32 mouse cellular contexts compared by ENCODE assay signal in the genomic region with DNA sequence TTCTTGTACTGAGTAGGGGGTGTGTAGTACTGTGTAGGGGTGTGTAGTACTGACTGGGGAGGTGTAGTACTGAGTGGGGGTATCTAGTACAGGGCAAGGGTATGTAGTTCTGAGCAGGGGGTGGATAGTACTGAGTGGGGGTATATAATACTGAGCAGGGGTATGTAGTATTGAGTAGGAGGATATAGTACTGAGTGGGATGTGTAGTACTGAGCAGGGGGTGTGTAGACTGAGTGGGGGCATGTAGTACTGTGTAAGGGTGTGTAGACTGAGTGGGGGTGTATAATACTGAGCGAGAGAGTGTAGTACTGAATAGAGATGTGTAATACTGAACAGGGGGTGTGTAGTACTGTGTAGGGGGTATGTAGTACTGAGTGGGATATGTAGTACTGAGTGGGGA. TPM values are rescaled to one million over a fixed set of nuclear protein-coding genes. Genes with fewer than 3 reads are reported as not detected.
DNase-seq lines count a peak whose midpoint lies in the region; ATAC-seq lines count a peak whose summit lies in the region.
"Had no signal": no experiment of that assay in that cellular context is flagged by ENCODE, and none has a peak within 500 bp of the region (broad histone marks: within the 10 kb centered on the region; RNA-seq: fewer than 3 reads in every experiment).

No protein-coding gene starts in this region.

- no peak overlapping the region for H3K4me2 ChIP-seq in forebrain, embryonic 11.5 days (ENCODE audit: low read depth, low read length, severe bottlenecking)
- no peak overlapping the region for H3K4me2 ChIP-seq in forebrain, embryonic 15.5 days (replicated peaks)
- no peak overlapping the region for H3K4me2 ChIP-seq in limb, embryonic 11.5 days (ENCODE audit: low read depth, severe bottlenecking)
- no peak overlapping the region for H3K4me2 ChIP-seq in midbrain, embryonic 14.5 days (ENCODE audit: low read length)
- H3K4me2 ChIP-seq in midbrain, embryonic 11.5 days = no peak overlapping the region
- no peak overlapping the region for H3K4me2 ChIP-seq in stomach, embryonic 16.5 days (ENCODE audit: low read depth, low read length)
- H3K4me2 ChIP-seq: heart, embryonic 11.5 days; hindbrain, embryonic 14.5 days; intestine, embryonic 15.5 days; midbrain, embryonic 15.5 days; neural tube, embryonic 12.5 days had no signal

- peak; percentile 39; the same call in 1 of the 2 replicates for ATAC-seq in forebrain, embryonic 11.5 days (replicated peaks; ENCODE audit: low FRiP score)
- no peak for ATAC-seq in forebrain, embryonic 15.5 days (replicated peaks)
- ATAC-seq in limb, embryonic 11.5 days (ENCODE audit: insufficient number of reproducible peaks, low FRiP score, low TSS enrichment, low read depth) = peak; percentile 26; the same call in 1 of the 2 replicates
- 0 out of 2 replicates have a peak, but pooled peaks have one; percentile 4 for ATAC-seq in midbrain, embryonic 14.5 days (ENCODE audit: low FRiP score, low TSS enrichment)
- no peak for ATAC-seq in midbrain, embryonic 11.5 days (ENCODE audit: low FRiP score)
- ATAC-seq in stomach, embryonic 16.5 days (ENCODE audit: insufficient read depth, low FRiP score) = peak; percentile 34; the same call in 1 of the 2 replicates
- ATAC-seq: forebrain, embryonic 14.5 days; intestine, embryonic 15.5 days; midbrain, embryonic 15.5 days; Patski had no signal

- no peaks in the 10 kb centered on the region for H3K27me3 ChIP-seq in forebrain, embryonic 11.5 days (ENCODE audit: control insufficient read depth, insufficient read depth, low read length)
- H3K27me3 ChIP-seq in forebrain, embryonic 15.5 days = no peaks in the 10 kb centered on the region
- H3K27me3 ChIP-seq in limb, embryonic 11.5 days (ENCODE audit: control insufficient read depth, insufficient read depth, low read length) = no peaks in the 10 kb centered on the region
- 0 out of 2 replicates have a peak, but pooled peaks cover 4% of the 10 kb centered on the region for H3K27me3 ChIP-seq in limb, embryonic 10.5 days (ENCODE audit: low read depth, poor library complexity, severe bottlenecking)
- H3K27me3 ChIP-seq in midbrain, embryonic 14.5 days (ENCODE audit: control insufficient read depth, insufficient read depth, low read length) = no peaks in the 10 kb centered on the region
- no peaks in the 10 kb centered on the region for H3K27me3 ChIP-seq in midbrain, embryonic 11.5 days (ENCODE audit: control insufficient read depth, insufficient read depth, low read length)
- H3K27me3 ChIP-seq in stomach, embryonic 16.5 days (ENCODE audit: control insufficient read depth, insufficient read depth, low read length) = no peaks in the 10 kb centered on the region
- H3K27me3 ChIP-seq: intestine, embryonic 15.5 days; midbrain, embryonic 15.5 days; neural tube, embryonic 12.5 days had no signal

- no peaks in the 10 kb centered on the region for H3K4me1 ChIP-seq in forebrain, embryonic 11.5 days (replicated peaks; ENCODE audit: control insufficient read depth, insufficient read depth, low read length)
- H3K4me1 ChIP-seq in forebrain, embryonic 15.5 days = no peaks in the 10 kb centered on the region
- H3K4me1 ChIP-seq in limb, embryonic 11.5 days (ENCODE audit: control insufficient read depth, insufficient read depth, low read length) = no peaks in the 10 kb centered on the region
- no peaks in the 10 kb centered on the region for H3K4me1 ChIP-seq in limb, embryonic 10.5 days
- no peaks in the 10 kb centered on the region for H3K4me1 ChIP-seq in midbrain, embryonic 14.5 days (ENCODE audit: control insufficient read depth, insufficient read depth, low read length)
- no peaks in the 10 kb centered on the region for H3K4me1 ChIP-seq in midbrain, embryonic 11.5 days (ENCODE audit: control insufficient read depth, insufficient read depth, low read length)
- H3K4me1 ChIP-seq in stomach, embryonic 16.5 days (ENCODE audit: control insufficient read depth, insufficient read depth, low read length) = no peaks in the 10 kb centered on the region; the same call in none of the 2 replicates
- H3K4me1 ChIP-seq: midbrain, embryonic 15.5 days; neural tube, embryonic 12.5 days had no signal

- H3K27ac ChIP-seq in forebrain, embryonic 11.5 days (ENCODE audit: low read depth, low read length) = no peak overlapping the region
- no peak overlapping the region for H3K27ac ChIP-seq in forebrain, embryonic 15.5 days (replicated peaks)
- no peak overlapping the region for H3K27ac ChIP-seq in limb, embryonic 11.5 days (replicated peaks; ENCODE audit: low read depth, low read length)
- no peak overlapping the region for H3K27ac ChIP-seq in limb, embryonic 10.5 days
- H3K27ac ChIP-seq in midbrain, embryonic 14.5 days (replicated peaks; ENCODE audit: low read depth, low read length) = no peak overlapping the region
- H3K27ac ChIP-seq in midbrain, embryonic 11.5 days (ENCODE audit: low read depth, low read length) = no peak overlapping the region
- no peak overlapping the region for H3K27ac ChIP-seq in stomach, embryonic 16.5 days (ENCODE audit: low read length)
- H3K27ac ChIP-seq: hindbrain, embryonic 14.5 days; intestine, embryonic 15.5 days; midbrain, embryonic 15.5 days; neural tube, embryonic 12.5 days had no signal

- H3K4me3 ChIP-seq in forebrain, embryonic 11.5 days (ENCODE audit: low read depth, low read length) = no peak overlapping the region
- H3K4me3 ChIP-seq in forebrain, embryonic 15.5 days = no peak overlapping the region
- H3K4me3 ChIP-seq in limb, embryonic 11.5 days (ENCODE audit: low read depth, low read length) = no peak overlapping the region
- no peak overlapping the region for H3K4me3 ChIP-seq in limb, embryonic 10.5 days
- H3K4me3 ChIP-seq in midbrain, embryonic 14.5 days (replicated peaks; ENCODE audit: low read depth, low read length) = no peak overlapping the region
- no peak overlapping the region for H3K4me3 ChIP-seq in midbrain, embryonic 11.5 days (ENCODE audit: low read depth, low read length)
- H3K4me3 ChIP-seq in stomach, embryonic 16.5 days (replicated peaks; ENCODE audit: low read length) = no peak overlapping the region
- H3K4me3 ChIP-seq: intestine, embryonic 15.5 days; midbrain, embryonic 15.5 days; myocyte; neural tube, embryonic 12.5 days had no signal

- DNase-seq in forebrain, embryonic 11.5 days (ENCODE audit: low spot score) = no peak
- no peak for DNase-seq in limb, embryonic 11.5 days (ENCODE audit: low spot score)
- DNase-seq in limb, embryonic 10.5 days (ENCODE audit: low spot score) = no peak
- no peak for DNase-seq in midbrain, embryonic 14.5 days
- no peak for DNase-seq in midbrain, embryonic 11.5 days (ENCODE audit: low spot score, missing footprints)
- DNase-seq: adrenal gland, postnatal 14 days; cerebellum, adult 11 months; cerebellum, adult 9-11 months; embryo, embryonic 11 days; gastrocnemius, postnatal 25 days; heart, adult 11 months; heart, postnatal 4 days; kidney, adult 8-10 months; kidney, postnatal 10 days; layer of hippocampus, postnatal 36 days; left cerebral cortex, postnatal 4 days; lung, postnatal 14 days; right cerebral cortex, adult 18-20 months; spleen, adult 18-20 months; thymus, postnatal 4 days had no signal

- H3K9ac ChIP-seq in forebrain, embryonic 11.5 days (ENCODE audit: low read length) = no peak overlapping the region
- H3K9ac ChIP-seq in forebrain, embryonic 15.5 days (replicated peaks) = no peak overlapping the region
- no peak overlapping the region for H3K9ac ChIP-seq in limb, embryonic 11.5 days (ENCODE audit: low read length)
- H3K9ac ChIP-seq in midbrain, embryonic 14.5 days (replicated peaks; ENCODE audit: low read length) = no peak overlapping the region
- no peak overlapping the region for H3K9ac ChIP-seq in midbrain, embryonic 11.5 days (ENCODE audit: low read length)
- H3K9ac ChIP-seq in stomach, embryonic 16.5 days (ENCODE audit: low read length) = no peak overlapping the region
- H3K9ac ChIP-seq: hindbrain, embryonic 14.5 days; intestine, embryonic 15.5 days; midbrain, embryonic 15.5 days; neural tube, embryonic 12.5 days had no signal

- no peaks in the 10 kb centered on the region for H3K36me3 ChIP-seq in forebrain, embryonic 11.5 days (ENCODE audit: control insufficient read depth, insufficient read depth, low read length)
- no peaks in the 10 kb centered on the region for H3K36me3 ChIP-seq in forebrain, embryonic 15.5 days
- H3K36me3 ChIP-seq in limb, embryonic 11.5 days (ENCODE audit: control insufficient read depth, insufficient read depth, low read length) = no peaks in the 10 kb centered on the region
- no peaks in the 10 kb centered on the region for H3K36me3 ChIP-seq in limb, embryonic 10.5 days
- H3K36me3 ChIP-seq in midbrain, embryonic 14.5 days (ENCODE audit: control insufficient read depth, insufficient read depth, low read length) = no peaks in the 10 kb centered on the region
- H3K36me3 ChIP-seq in midbrain, embryonic 11.5 days (ENCODE audit: control insufficient read depth, insufficient read depth, low read length) = no peaks in the 10 kb centered on the region
- no peaks in the 10 kb centered on the region for H3K36me3 ChIP-seq in stomach, embryonic 16.5 days (ENCODE audit: control insufficient read depth, insufficient read depth, low read length)
- H3K36me3 ChIP-seq: intestine, embryonic 15.5 days; midbrain, embryonic 15.5 days; neural tube, embryonic 12.5 days had no signal

- H3K9me3 ChIP-seq in forebrain, embryonic 11.5 days (ENCODE audit: control insufficient read depth, low read length) = no peaks in the 10 kb centered on the region
- no peaks in the 10 kb centered on the region for H3K9me3 ChIP-seq in forebrain, embryonic 15.5 days
- no peaks in the 10 kb centered on the region for H3K9me3 ChIP-seq in limb, embryonic 11.5 days (ENCODE audit: control insufficient read depth, low read length)
- H3K9me3 ChIP-seq in limb, embryonic 10.5 days (replicated peaks) = no peaks in the 10 kb centered on the region
- no peaks in the 10 kb centered on the region for H3K9me3 ChIP-seq in midbrain, embryonic 14.5 days (ENCODE audit: control insufficient read depth, low read length)
- no peaks in the 10 kb centered on the region for H3K9me3 ChIP-seq in midbrain, embryonic 11.5 days (ENCODE audit: control insufficient read depth, low read length)
- no peaks in the 10 kb centered on the region for H3K9me3 ChIP-seq in stomach, embryonic 16.5 days (replicated peaks; ENCODE audit: control insufficient read depth, low read length)
- H3K9me3 ChIP-seq: intestine, embryonic 15.5 days; midbrain, embryonic 15.5 days; neural tube, embryonic 12.5 days had no signal

- WGBS in forebrain, embryonic 11.5 days = 100% methylated on average over 1 of the region's 1 CpGs
- WGBS in forebrain, embryonic 15.5 days = 97% methylated on average over 1 of the region's 1 CpGs
- WGBS in limb, embryonic 11.5 days = 89% methylated on average over 1 of the region's 1 CpGs
- WGBS in limb, embryonic 10.5 days = 93% methylated on average over 1 of the region's 1 CpGs
- 89% methylated on average over 1 of the region's 1 CpGs for WGBS in midbrain, embryonic 14.5 days
- WGBS in midbrain, embryonic 11.5 days = 100% methylated on average over 1 of the region's 1 CpGs
- WGBS in stomach, embryonic 16.5 days = 85% methylated on average over 1 of the region's 1 CpGs

RNA-seq across cellular contexts. Expression of a gene that starts 29.3 kb away (rescaled TPM):
- not detected in 2 replicates for polyA plus RNA-seq in forebrain, embryonic 11.5 days (2014; fragmentation: Nextera tagmentation; extraction: Ambion mirVana)
- polyA plus RNA-seq in forebrain, embryonic 15.5 days (2015; fragmentation: Nextera tagmentation; extraction: Ambion mirVana) = not detected in 2 replicates
- not detected in 2 replicates for polyA plus RNA-seq in limb, embryonic 11.5 days (2014; fragmentation: Nextera tagmentation; extraction: Ambion mirVana)
- polyA plus RNA-seq in limb, embryonic 10.5 days (2016; fragmentation: Nextera tagmentation; extraction: Ambion mirVana) = not detected in 2 replicates
- 0.07 and 0.18 TPM in 2 replicates for polyA plus RNA-seq in midbrain, embryonic 14.5 days (2014; fragmentation: Nextera tagmentation; extraction: Ambion mirVana)
- not detected in 2 replicates for polyA plus RNA-seq in midbrain, embryonic 11.5 days (2014; fragmentation: Nextera tagmentation; extraction: Ambion mirVana)
- polyA plus RNA-seq in stomach, embryonic 16.5 days (2015; fragmentation: Nextera tagmentation; extraction: Ambion mirVana) = 0.05 and 0.11 TPM in 2 replicates
- polyA plus RNA-seq: heart, embryonic 11.5 days; heart, postnatal 0 days; intestine, embryonic 15.5 days; midbrain, embryonic 15.5 days; neural tube, embryonic 12.5 days had no signal

RNA-seq across cellular contexts. Expression of a gene that starts 31.2 kb away (rescaled TPM):
- polyA plus RNA-seq in forebrain, embryonic 11.5 days (2014; fragmentation: Nextera tagmentation; extraction: Ambion mirVana) = not detected in 2 replicates
- polyA plus RNA-seq in forebrain, embryonic 15.5 days (2015; fragmentation: Nextera tagmentation; extraction: Ambion mirVana) = 0.28 TPM in 1 of 2 replicates, not detected in the other
- not detected in 2 replicates for polyA plus RNA-seq in limb, embryonic 11.5 days (2014; fragmentation: Nextera tagmentation; extraction: Ambion mirVana)
- polyA plus RNA-seq in limb, embryonic 10.5 days (2016; fragmentation: Nextera tagmentation; extraction: Ambion mirVana) = not detected in 2 replicates
- 0.65 and 0.68 TPM in 2 replicates for polyA plus RNA-seq in midbrain, embryonic 14.5 days (2014; fragmentation: Nextera tagmentation; extraction: Ambion mirVana)
- polyA plus RNA-seq in midbrain, embryonic 11.5 days (2014; fragmentation: Nextera tagmentation; extraction: Ambion mirVana) = 0.05 TPM in 1 of 2 replicates, not detected in the other
- polyA plus RNA-seq in stomach, embryonic 16.5 days (2015; fragmentation: Nextera tagmentation; extraction: Ambion mirVana) = 0.13 and 0.14 TPM in 2 replicates
- polyA plus RNA-seq: heart, embryonic 11.5 days; large intestine, adult 2 months; myocyte; neural tube, embryonic 12.5 days; Patski had no signal

RNA-seq across cellular contexts. Expression of a gene that starts 40.0 kb away (rescaled TPM):
- polyA plus RNA-seq in forebrain, embryonic 11.5 days (2014; fragmentation: Nextera tagmentation; extraction: Ambion mirVana) = 19.7 and 20.9 TPM in 2 replicates
- 9.9 and 10.3 TPM in 2 replicates for polyA plus RNA-seq in forebrain, embryonic 15.5 days (2015; fragmentation: Nextera tagmentation; extraction: Ambion mirVana)
- 19.0 and 19.8 TPM in 2 replicates for polyA plus RNA-seq in limb, embryonic 11.5 days (2014; fragmentation: Nextera tagmentation; extraction: Ambion mirVana)
- 15.4 and 25.6 TPM in 2 replicates for polyA plus RNA-seq in limb, embryonic 10.5 days (2016; fragmentation: Nextera tagmentation; extraction: Ambion mirVana)
- polyA plus RNA-seq in midbrain, embryonic 14.5 days (2014; fragmentation: Nextera tagmentation; extraction: Ambion mirVana) = 7.3 and 12.6 TPM in 2 replicates
- 17.3 and 18.1 TPM in 2 replicates for polyA plus RNA-seq in midbrain, embryonic 11.5 days (2014; fragmentation: Nextera tagmentation; extraction: Ambion mirVana)
- polyA plus RNA-seq in stomach, embryonic 16.5 days (2015; fragmentation: Nextera tagmentation; extraction: Ambion mirVana) = 145 and 151 TPM in 2 replicates

Comparison
In these comparisons a context has a peak if more than half of its experiments do, and no peak if none do; other contexts are left out.
1. ATAC-seq: peak in forebrain, embryonic 11.5 days (single experiment), limb, embryonic 11.5 days (single experiment), midbrain, embryonic 14.5 days (single experiment) and stomach, embryonic 16.5 days (single experiment); none in forebrain, embryonic 15.5 days (single experiment) and midbrain, embryonic 11.5 days (single experiment).